10 mouse cellular contexts compared by ENCODE assay signal in genomic region chr8:10853901-10854300, GRCm38 (mm10).
"Had no signal": no experiment of that assay in that cellular context is flagged by ENCODE, and none has a peak within 500 bp of the region (broad histone marks: within the 10 kb centered on the region; RNA-seq: fewer than 3 reads in every experiment).

No protein-coding gene starts in this region.

- DNase-seq: lung, embryonic 14.5 days; lung, postnatal 14 days; right cerebral cortex, postnatal 14 days; thymus, postnatal 36 days had no signal

- H3K4me1 ChIP-seq: kidney, embryonic 15.5 days; limb, embryonic 15.5 days had no signal

- ATAC-seq: midbrain, embryonic 16.5 days had no signal

- H3K4me3 ChIP-seq: kidney, embryonic 15.5 days; limb, embryonic 15.5 days; midbrain, embryonic 12.5 days had no signal

- H3K9me3 ChIP-seq: kidney, embryonic 15.5 days; limb, embryonic 15.5 days; megakaryocyte, embryonic 14.5 days; midbrain, embryonic 12.5 days had no signal

- H3K9ac ChIP-seq: kidney, embryonic 15.5 days; limb, embryonic 15.5 days; lung, embryonic 14.5 days; midbrain, embryonic 12.5 days had no signal

- H3K4me2 ChIP-seq: kidney, embryonic 15.5 days; limb, embryonic 15.5 days; lung, embryonic 14.5 days; midbrain, embryonic 12.5 days had no signal

- H3K27me3 ChIP-seq: kidney, embryonic 15.5 days; limb, embryonic 15.5 days; midbrain, embryonic 12.5 days had no signal

- H3K36me3 ChIP-seq: kidney, embryonic 15.5 days; limb, embryonic 15.5 days; midbrain, embryonic 12.5 days had no signal

- H3K27ac ChIP-seq: kidney, embryonic 15.5 days; limb, embryonic 15.5 days; macrophage; midbrain, embryonic 12.5 days had no signal
